Mouse (Mus musculus) adrenal gland, postnatal 36 days (tissue): ENCODE measurements around the gene Prss44. TPM values are rescaled to one million over a fixed set of nuclear protein-coding genes. Genes with fewer than 3 reads are reported as not detected.
A peak's percentile ranks its signal among the peaks of the same experiment; 100 is the strongest.
"Not testable (repeated sequence)": the region's sequence is repeated elsewhere in the genome, so short reads cannot be mapped to it uniquely, and the experiment has no call there.

Experiments used
- DNase-seq, 2 experiments: peaks; one replicate each; pipeline ENCODE4 v3.0.0; 2021; ENCODE audit warnings: mixed read lengths in 1 of 2
- long read RNA-seq, 2 experiments: library from polyadenylated mRNA; stranded (forward); transcript quantifications; one replicate each; pipeline ENCODE4 v2.0.0; 2021; ENCODE audit warnings: borderline sequencing depth in 2 of 2
- total RNA-seq, 2 experiments: library from RNA; stranded (reverse); gene quantifications; 2 replicates each; pipeline ENCODE4 v1.2.3; 2021

Gene Prss44
- not detected for total RNA-seq
- long read RNA-seq, experiment 1, result 0 reads
- long read RNA-seq, experiment 2, result 0 reads

DNA sequence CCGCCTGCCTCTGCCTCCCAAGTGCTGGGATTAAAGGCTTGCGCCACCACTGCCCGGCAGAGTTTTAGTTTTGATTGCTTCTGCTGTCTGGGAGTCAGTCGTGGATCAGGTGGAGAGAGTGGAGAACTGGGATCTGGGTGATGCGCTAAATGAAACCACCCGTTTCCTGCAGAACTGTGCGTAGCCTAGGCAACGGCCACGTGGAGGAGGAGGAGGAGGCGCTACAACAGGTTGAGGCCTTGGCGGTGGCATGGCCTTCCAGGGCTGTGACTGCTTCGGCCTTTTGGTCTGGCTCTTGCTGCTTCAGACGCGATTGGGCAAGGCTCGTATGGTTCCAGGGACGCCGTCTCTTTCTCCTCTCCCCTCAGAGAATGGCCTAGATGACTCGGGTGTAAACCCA is at the start of gene Prss44:
Gene Prss44 (plus strand): TSS at position 206 of the 400 bp plus-strand sequence.
- DNase-seq, result no peak

DNA sequence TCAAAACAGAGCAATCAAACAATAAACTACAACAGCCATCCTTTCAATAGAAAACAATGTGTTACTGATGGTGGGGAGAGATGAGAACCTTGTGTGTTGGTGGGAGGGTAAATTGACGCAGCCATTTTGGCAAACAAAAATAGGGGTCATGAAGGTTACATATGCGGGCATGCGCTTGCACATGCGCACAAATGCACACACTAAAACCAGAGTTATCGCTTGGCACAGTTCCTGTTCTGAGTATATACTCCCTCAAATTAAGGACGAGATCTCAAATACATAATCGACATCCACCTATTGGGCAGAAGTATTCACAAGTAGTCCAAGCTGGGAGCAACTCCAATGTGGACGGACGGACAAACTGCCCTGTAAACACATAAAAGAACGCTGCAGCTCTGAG is 41.5 kb upstream of the Prss44 start:
- DNase-seq, result no peak

DNA sequence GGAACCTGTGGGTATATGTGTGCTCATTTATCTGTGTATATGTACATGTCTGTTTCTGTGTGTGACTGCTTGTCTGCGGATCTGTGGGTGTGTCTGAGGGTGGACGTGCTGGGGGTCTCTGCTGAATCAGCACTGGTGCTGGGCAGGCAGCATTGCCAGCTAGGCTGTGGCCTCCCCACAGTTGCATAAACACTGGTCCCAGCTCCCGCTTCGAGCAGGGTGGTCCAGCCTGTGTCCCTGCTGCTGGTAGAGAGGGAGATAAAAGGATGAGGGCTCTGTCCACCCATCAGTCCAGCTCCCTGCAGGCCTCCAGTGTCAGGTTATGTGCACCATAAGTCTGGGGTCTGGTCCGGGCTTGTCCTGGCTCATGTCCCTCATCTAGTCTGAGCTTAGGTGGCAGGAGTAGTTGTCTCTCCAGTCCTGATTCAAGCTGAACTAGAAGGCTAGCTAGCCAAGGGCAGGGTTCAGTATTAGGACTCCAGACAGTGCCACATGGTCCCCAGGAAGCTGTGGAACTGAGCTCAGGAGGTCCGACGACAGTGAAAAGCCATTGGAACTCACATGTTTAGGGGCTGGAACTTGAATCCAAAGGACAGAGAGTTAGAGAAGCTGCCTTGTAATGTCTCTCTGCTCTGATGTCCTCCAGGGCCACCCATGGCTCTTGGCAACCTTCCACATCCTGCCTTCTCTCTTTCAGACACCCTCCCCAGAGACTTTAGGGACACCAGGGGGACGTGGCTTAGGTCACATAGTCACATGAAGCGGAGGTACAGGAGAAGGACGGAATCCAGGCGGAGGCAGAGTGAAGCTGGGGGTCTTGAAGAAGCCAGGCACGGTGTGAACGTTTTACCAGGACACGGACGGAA is 39.2 kb upstream of the Prss44 start:
- no peak for DNase-seq

DNA sequence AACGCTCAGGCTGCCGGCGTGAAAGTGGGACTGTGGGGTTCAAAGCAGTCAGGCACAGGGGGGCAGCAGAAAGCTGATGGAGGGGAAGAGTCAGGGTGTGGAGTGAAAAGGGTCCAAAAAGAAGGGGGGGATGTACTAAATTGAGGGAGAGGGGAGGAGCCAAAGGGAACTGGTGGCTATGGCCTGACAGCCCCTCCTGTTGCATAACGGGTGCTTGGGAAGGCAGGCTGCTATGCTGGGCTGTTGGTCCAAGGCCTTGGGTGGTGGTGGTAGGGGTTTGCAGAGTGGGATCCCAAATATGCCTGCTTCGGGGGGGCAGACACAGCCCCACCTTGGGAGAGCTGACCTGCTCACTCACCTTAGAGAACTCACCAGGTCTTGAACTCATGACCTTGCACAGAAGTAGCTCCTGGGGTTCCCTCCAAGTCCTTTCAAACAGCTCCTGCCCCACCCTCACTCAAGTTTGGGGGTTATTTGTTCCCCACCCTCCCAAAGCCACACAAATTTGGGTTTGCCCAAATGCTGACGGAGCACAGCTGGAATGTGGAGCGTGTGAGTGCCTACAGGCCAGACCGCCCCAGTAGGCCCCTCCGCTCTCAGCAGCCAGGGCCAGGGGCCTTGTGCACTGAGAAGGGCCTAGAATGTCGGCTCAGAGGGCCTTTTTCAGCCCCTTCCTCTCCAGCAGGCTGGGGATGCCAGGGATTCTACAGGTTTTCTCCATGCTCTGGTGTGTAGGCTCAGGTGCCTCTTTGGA is 38.3 kb upstream of the Prss44 start:
- no peak for DNase-seq

DNA sequence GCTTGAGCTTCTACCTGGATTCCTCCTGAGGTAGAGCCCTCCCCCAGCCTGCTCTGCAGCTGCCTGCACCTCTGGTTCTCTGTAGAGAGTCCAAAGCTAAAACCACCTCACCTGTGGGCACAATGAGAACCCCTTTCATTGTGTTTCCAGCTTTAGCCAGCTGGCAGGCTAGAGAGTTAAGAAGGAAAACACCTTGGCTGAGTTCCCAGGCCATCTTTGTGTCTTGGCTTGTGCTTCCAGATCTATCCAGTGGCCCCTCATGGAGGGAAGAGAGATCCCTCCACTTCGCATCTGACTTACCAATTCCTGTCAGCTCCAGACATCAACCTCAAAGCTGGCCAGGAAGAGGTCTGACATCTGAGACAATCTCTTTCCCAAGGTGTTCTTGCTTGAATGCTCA is 35.7 kb upstream of the Prss44 start:
- DNase-seq, result no peak

DNA sequence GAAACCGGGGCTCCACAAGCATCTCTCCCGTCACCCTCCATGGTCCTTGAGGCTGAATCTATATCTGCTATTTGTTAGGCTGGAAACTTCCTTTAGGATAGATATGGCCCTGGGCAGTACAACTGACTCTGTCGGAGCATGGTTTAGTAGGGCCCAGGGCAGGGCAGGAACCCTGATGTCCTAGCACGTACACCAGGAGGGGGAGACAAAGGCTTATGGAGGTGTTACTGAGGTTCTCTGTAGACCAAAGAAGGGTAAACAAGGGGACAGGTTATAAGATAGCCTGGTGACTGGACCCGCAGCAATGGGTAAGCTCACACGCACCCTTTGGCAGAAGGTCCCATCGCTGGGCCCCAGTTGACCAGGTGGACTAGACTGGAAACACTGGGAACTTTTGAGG is 35.2 kb upstream of the Prss44 start:
- no peak for DNase-seq

DNA sequence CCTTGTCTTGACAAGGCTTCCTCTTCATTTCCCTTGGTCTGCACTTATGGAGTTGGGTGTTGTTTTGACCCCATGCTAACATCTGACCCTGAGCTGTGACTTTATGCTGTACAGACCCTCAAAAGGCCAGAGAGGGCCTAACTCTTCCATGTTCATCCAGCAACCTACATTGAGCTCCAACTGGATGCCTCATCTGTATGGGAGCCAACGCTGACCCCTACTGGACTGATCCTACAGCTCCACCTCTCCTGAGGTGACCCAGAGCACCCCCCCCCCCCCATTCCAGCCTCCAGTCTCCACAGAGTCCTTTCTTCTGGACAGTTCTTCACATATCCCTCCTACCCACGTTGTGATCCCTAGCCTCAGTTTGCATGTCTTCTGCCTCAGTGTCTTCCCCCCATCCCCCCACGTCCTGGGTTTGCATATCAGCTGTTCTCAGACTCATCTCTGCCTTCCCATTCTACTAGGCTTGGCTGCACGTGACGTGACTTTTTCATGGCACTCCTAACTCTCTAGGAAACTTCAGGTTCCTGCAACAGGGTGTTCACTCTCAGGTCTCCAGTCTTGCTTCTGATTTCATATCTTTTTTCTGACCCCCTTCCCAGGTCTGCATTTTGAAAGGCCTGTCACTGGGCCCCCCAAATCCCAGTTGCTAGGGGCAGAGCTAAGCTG is 34.4 kb upstream of the Prss44 start:
- peak; percentile 10 to 37 for DNase-seq

DNA sequence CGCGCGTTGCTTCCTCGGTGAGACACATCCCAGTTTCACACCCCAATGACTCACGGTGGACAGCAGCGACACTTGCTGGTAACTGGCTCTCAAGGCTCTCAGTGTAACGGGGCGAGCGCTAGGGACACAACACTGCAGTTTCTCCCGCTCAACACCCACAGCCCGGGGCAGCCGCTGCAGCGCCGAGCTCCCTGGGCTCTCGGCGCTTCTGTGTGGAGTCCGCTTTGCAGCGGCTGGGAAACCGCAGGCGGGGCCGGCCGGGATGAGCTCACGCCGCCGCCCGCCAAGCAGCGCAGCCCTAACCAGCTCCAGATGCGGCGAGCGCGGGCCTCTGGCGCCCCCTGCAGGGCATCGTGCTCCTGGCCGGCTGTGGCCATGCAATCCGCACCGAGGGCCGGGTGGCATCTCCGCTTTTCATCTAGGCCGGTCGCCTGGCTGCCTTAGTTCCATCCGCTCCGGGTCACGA is 32.5 kb upstream of the Prss44 start:
- peak; percentile 98 to 99 for DNase-seq

DNA sequence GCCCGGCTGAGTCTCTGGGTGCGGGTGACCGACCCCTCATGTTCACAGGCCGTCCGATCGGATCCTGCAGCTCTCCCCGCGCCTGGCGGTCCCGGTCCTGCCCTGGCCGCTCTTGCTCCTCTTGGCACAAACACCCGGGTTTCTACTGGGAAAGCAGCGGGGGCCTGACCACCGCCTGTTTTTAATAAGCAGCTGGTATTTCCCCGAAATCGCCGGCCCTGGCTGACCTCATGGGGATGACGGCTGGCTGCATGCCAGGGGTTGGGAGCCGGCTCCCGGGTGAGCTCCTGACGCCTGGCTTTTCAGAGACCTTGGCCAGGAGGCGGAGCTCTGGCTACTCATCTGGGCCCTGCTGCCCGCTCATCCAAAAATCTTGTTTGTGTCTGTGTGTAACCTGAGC is 32.1 kb upstream of the Prss44 start:
- DNase-seq, result peak; percentile 95 to 96

DNA sequence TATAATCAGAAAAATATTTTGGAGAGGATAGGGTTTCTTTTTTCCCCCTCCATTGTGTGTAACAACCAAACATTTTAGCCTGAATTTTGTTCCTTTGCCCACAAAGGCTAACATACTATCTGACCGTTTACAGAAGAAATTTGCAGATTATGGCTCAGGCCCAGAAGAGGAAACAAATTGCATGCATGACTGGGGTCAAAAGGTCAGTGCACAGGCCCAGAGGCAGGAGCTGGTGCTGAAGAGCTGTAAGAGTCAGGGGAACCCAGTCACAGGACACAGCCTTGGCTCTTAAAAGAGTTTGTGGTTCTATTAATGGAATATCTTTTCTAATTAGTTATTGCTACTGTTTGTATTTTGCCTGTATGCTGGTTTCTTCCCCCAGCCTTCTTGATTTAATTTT is 30.2 kb upstream of the Prss44 start:
- DNase-seq, result no peak

DNA sequence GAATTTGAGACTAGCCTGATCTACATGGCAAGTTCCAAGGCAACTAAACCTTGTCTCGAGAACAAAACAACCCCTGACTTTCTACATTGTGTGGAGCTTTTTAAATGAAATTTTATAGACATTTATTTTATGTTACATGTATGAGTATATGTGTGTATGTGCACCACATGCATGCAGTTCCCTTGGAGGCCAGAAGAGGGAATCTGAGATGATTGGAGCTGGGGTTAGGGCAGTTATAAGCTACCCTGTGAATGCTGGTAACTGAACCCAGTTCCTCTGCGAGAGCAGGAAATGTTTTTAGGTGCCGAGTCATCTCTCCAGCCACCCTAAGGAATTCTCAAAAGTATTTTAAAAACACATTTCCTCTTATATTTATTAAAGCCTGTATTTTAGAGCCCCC is 25.6 kb upstream of the Prss44 start:
- DNase-seq, result no peak

DNA sequence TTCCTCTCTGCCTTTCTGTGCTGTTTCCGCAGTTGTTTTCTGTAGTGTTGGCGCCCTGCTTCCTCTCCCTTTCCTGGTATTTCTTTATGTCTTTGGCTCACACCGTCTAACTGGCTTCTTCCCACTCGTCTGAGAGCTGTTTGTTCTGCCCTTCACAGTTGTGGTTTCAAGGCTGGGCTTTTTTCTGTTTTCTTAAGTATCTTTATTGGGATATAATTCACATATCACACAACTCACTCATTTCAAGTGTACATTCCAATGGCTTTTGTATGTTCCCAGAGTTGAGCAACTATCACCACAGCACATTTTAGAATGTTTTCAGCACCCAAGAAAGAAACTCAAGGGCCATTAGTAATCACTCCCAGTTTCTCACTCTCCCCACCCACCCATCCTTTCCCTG is 23.3 kb upstream of the Prss44 start:
- DNase-seq, result no peak

DNA sequence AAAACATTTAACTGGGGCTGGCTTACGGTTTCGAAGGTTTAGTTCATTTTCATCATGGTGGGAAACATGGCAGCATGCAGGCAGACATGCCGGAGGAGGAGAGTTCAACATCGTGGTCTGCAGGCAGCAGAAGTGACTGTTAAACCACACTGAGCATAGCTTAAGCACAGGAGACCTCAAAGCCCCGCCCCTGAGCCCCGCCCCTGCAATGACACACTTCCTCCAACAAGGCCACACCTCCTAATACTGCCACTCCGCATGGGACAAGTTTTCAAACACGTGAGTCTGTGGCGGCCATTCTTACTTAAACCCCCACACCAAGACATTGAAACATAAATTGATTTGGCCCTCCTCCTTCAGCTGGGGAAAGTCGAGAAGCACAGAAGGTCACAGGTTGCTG is 16.8 kb upstream of the Prss44 start:
- DNase-seq, result no peak

DNA sequence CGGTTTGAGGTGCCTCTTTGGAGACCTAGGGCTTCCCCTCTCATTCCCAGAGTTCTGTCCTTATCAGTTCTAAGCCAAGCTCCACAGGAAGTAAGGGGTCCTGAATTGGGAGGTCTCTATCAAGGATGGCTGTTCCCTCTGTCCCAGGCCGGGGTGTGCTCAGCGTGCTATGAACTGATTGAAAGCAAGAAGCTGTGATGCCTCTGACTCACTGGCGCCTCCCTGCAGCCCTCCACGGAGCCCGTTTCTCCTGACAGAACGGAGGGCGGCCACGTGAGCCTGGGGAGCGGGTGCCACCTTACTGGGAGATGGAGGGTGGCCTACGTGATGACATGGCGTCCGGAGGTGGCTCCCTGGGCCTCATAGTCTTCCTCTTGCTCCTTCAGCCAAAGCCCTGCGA is 15.9 kb upstream of the Prss44 start, which contains the start of gene Prss42:
Gene Prss42 (plus strand): TSS at position 301 of the 400 bp plus-strand sequence.
- DNase-seq, result no peak

DNA sequence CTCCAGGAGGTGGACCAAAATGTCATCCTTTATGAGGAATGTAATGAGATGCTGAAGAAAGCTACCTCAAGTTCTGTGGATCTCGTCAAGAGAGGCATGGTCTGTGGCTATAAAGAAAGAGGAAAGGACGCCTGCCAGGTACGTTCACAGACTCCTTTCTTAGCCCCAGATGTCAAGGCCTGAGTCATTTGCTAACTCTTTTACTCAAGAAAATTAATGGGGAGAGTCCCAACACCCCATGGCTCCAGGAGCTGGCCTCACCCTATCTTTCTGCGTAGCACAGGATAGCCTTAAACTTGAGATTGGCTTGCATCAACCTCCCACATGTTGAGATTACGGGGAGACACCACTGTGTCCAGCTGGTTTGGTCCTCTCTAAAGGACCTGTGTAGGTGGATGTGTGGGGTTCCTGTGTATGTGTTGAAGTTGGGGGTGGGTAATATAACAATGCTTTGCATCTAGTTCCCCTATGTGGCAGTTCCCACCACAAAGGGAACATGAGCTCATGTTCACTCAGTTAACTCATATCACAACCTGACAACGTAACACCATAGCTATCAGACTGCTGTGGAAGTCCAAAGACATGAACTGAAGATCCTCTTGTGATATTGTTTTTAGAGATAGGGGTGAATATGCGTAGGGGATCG is 12.8 kb upstream of the Prss44 start:
- no peak for DNase-seq

DNA sequence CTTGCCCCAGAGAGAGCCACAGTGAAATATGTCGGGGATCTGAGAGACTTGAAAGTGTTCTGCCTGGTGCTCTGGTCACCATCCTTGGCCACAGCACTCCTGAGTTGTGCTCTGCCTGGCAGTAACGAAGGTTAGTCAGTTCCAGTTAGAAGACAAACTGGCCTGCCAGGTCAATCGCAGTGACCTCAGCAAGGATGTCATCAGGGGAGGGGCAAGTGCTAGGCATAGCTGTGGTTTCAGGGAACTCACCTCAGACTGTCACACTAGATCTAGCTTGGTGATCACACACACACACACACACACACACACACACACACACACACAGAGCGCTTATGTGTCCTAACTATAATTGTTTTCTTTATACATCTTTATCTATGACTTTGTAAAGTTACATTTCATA is 10.5 kb upstream of the Prss44 start:
- DNase-seq, result no peak

DNA sequence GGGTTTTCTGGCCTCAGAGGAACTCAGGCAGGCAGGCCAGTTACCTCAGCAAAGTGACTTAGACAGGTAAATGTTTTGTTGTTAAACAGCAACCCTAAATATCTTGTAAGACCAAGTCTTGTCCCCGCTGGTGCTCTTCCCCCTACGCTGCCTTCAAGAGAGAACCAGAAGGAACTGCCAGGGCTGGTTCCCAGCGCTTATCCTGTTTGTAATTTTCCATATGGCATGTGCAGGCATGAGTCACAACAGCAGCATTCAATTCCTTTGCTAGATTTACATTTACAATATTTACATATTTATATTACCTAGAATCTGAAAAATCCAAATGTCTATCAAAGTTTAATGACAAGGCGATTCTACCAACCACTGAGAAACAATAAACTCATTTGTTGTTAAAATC is 3.7 kb upstream of the Prss44 start:
- no peak for DNase-seq

DNA sequence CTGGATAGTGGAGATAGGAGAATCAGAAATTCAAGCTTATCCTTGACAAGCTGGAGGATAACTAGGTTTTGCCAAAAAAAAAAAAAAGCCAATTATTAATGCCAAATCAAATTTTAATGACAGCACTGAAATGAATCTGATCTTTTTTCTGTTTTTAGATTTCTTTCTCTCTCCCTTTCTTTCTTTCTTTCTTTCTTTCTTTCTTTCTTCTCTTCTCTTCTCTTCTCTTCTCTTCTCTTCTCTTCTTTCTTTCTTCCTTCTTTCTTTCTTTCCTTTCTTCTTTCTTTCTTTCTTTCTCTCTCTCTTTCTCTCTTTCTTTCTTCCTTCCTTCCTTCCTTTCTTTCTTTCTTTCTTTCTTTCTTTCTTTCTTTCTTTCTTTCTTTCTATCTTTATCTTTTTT is 6.8 kb downstream of the Prss44 start:
- DNase-seq, result not testable (repeated sequence)

DNA sequence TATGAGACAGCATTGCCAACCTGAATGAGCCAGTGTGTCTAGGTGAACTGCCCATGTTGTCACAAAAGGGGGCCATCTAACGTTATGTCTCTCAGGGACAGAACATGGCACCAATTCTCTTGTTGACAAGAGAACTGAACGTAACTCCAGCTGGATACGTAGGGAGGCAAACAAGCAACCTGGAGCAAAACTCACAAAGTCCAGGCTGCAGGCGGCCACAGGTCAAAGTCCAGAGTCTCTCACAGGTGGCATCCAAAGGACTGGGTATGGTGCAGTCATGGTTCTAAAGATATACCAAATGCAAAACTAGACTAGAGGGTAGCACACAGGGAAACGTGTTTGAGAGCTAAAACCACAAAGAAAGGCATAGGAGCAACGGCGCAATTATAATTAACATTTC is 7.6 kb downstream of the Prss44 start:
- no peak for DNase-seq

DNA sequence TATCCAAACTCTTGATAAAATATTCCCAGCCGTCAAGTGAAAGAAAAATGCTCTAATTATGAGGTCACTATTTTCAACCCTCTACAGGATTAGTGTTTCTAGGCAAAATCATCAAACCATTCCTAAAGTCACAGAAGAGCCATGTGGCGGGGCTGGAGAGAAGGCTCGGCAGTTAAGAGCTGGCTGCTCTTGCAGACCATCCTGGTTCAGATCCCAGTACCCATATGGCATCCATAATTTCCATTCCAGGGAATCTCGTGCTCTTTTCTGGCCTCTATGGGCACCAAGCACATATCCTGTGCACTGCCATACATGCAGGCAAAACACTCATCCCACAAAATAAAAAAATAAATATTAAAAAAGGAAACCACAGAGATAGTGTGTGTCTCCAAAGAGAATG is 11.6 kb downstream of the Prss44 start:
- no peak for DNase-seq

DNA sequence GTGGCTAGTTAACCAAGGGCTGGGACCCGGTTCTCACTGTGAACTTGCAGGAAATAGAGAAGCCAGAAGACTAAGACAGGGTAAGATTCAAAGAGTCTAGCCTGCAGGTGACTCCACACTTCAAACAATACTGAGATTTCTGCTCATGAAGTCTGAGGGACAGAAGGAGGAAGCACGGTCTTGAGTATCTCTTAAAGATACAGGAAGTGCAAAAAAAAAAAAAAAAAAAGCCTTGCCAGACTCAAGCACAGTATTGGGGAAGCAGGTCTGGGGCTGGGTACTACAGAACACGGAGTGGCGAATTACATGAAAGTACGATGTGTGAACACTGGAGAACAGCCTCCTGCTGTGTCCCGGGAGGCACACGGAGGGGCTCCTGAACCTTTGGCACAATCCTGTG is 12.0 kb downstream of the Prss44 start:
- DNase-seq, result no peak

DNA sequence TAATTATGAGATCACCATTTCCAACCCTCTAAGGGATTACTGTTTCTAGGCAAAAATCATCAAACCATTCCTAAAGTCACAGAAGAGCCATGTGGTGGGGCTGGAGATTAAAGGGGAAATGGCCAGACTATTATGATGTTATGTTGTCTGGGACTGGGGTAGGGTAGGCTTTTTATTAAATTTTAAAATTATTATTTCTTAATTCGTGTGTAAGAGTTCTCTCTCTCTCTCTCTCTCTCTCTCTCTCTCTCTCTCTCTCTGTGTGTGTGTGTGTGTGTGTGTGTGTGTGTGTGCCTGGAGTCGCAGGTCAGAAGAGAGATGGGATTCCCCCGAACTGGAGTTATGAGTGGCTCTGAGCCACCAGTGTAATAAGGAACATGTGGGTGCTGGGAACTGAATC is 12.6 kb downstream of the Prss44 start, which contains the start of gene Prss43:
Gene Prss43 (plus strand): TSS at position 301 of the 400 bp plus-strand sequence.
- DNase-seq, result no peak
